Mouse (Mus musculus): ENCODE results near the gene Sspn.

GRCm38 (mm10) chr6:145982335-145982734 is 50.9 kb downstream of the Sspn start:
- TF ChIP-seq POLR2A (IDR thresholded peaks at IDR 0.05; ENCODE audit: low read depth, low read length): no peak
- no peak for TF ChIP-seq CTCF (conservative IDR thresholded peaks at IDR 0.05 in 1 of 2, IDR thresholded peaks at IDR 0.05 in 1 of 2; ENCODE audit: low read depth in 2 of 2, low read length in 2 of 2)
- no peak for TF ChIP-seq RCOR1 (conservative IDR thresholded peaks at IDR 0.05; ENCODE audit: low read depth, low read length)
- no peak for TF ChIP-seq MAX (IDR thresholded peaks at IDR 0.05; ENCODE audit: low read length)
- no peak for TF ChIP-seq USF1 (IDR thresholded peaks at IDR 0.05; ENCODE audit: low read depth, low read length)
- no peak for TF ChIP-seq ZC3H11A (IDR thresholded peaks at IDR 0.05; ENCODE audit: low read depth, low read length)
- no peak for TF ChIP-seq SMC3 (IDR thresholded peaks at IDR 0.05; ENCODE audit: low read depth, low read length)
- TF ChIP-seq CHD1 (IDR thresholded peaks at IDR 0.05; ENCODE audit: low read depth, low read length): no peak

All from CH12.LX (cell line).